Mouse (Mus musculus) embryonic fibroblast, embryonic 13.5 days (primary cell): ENCODE data around the gene Dst.

ENCODE experiments used
- CTCF ChIP-seq: IDR thresholded peaks from 2 replicates; pipeline ENCODE4 v1.5.1; 2011; ENCODE audit warnings: mild to moderate bottlenecking, control low read depth, low read length, moderate library complexity, borderline replicate concordance; ENCODE audit not compliant: insufficient read depth
- POLR2A ChIP-seq: IDR thresholded peaks from 2 replicates; pipeline ENCODE4 v1.6.1; 2011; ENCODE audit warnings: low read depth, mild to moderate bottlenecking, control low read depth, low read length, moderate library complexity

DNA sequence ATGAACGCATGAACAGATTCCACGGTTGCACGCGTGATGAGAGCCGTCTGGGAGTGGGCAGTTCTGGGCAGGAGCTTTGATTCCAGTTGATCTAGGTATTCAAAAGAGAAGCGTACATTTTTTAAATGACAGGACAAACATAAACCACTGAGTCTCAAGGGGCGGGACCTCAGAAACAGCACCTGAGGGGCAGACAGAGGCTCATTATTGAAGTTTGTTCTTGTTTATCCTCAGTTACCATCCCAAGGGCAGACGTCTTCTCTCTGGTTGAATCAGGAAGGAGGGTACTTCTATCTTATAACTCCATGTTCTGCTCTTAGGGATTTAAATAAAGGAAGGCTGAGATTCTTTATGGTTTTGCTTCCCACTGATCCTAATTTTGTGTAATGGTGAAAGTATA is 199.1 kb downstream of the Dst start:
- no peak for TF ChIP-seq CTCF
- no peak for TF ChIP-seq POLR2A
